Mouse (Mus musculus) midbrain, postnatal 0 days (tissue): ENCODE results near the gene Matk. TPM values are rescaled to one million over a fixed set of nuclear protein-coding genes. Genes with fewer than 3 reads are reported as not detected.
A peak's percentile ranks its signal among the peaks of the same experiment; 100 is the strongest.

ENCODE experiments used
- ATAC-seq: fragments of 200-750 bp; cut with Nextera tagmentation; 2 replicates; pipeline ENCODE4 v1.8.0; 2017; ENCODE audit warnings: moderate number of reproducible peaks, mild to moderate bottlenecking, moderate TSS enrichment, moderate library complexity; ENCODE audit not compliant: low FRiP score
- DNase-seq: peaks from one replicate; pipeline ENCODE4 v3.0.0-alpha.2; 2015; ENCODE audit warnings: low spot score
- H3K27ac ChIP-seq: fragments of 300-500 bp; sonication (generic); 2 replicates; pipeline ENCODE4 v1.5.1; 2014; ENCODE audit warnings: low read depth, mild to moderate bottlenecking, low read length, mixed read lengths
- H3K27me3 ChIP-seq: fragments of 300-500 bp; sonication (generic); 2 replicates; pipeline ENCODE4 v1.6.1; 2014; ENCODE audit warnings: low read length, control low read depth, mixed read lengths; ENCODE audit not compliant: insufficient read depth
- H3K36me3 ChIP-seq: fragments of 300-500 bp; sonication (generic); 2 replicates; pipeline ENCODE4 v1.6.1; 2014; ENCODE audit warnings: low read length, control low read depth, mixed read lengths; ENCODE audit not compliant: insufficient read depth
- H3K4me1 ChIP-seq: fragments of 300-500 bp; sonication (generic); 2 replicates; pipeline ENCODE4 v1.6.1; 2014; ENCODE audit warnings: mild to moderate bottlenecking, control low read depth, antibody characterized with exemption, low read length, mixed read lengths; ENCODE audit not compliant: insufficient read depth
- H3K4me2 ChIP-seq: fragments of 300-500 bp; sonication (generic); 2 replicates; pipeline ENCODE4 v1.6.1; 2014; ENCODE audit warnings: low read depth, mild to moderate bottlenecking, low read length, mixed read lengths; ENCODE audit not compliant: poor library complexity, severe bottlenecking
- H3K4me3 ChIP-seq: fragments of 300-500 bp; sonication (generic); 2 replicates; pipeline ENCODE4 v1.5.1; 2014; ENCODE audit warnings: low read depth, mild to moderate bottlenecking, low read length, moderate library complexity
- H3K9ac ChIP-seq: fragments of 300-500 bp; sonication (generic); replicated peaks from 2 replicates; pipeline ENCODE4 v1.6.1; 2014; ENCODE audit warnings: mild to moderate bottlenecking, low read length, moderate library complexity, mixed read lengths; ENCODE audit not compliant: poor library complexity, severe bottlenecking
- H3K9me3 ChIP-seq: fragments of 300-500 bp; sonication (generic); 2 replicates; pipeline ENCODE4 v1.6.1; 2016; ENCODE audit warnings: low read length, control low read depth
- CTCF ChIP-seq: IDR thresholded peaks from 2 replicates; pipeline ENCODE4 v1.5.1; 2016; ENCODE audit warnings: antibody characterized with exemption, mild to moderate bottlenecking
- WGBS: fragments of 180-500 bp; shearing (Covaris S2); extraction: QIAGEN DNeasy Blood & Tissue Kit; methylation state at CpG from one replicate; pipeline ENCODE4 v1.1.7; 2014; 5-methylcytosine and 5-hydroxymethylcytosine counted together
- polyA plus RNA-seq: library from polyadenylated mRNA; unstranded; fragments of >200 nt; fragmentation: Nextera tagmentation; extraction: Ambion mirVana; gene quantifications from 2 replicates; pipeline ENCODE4 v1.2.1, GENCODE M21; 2015
- total RNA-seq: library from RNA; depleted of rRNA; stranded (reverse); fragments of >200 nt; gene quantifications from 2 replicates; pipeline ENCODE4 v1.2.3, GENCODE M21; 2014

Matk gene
- total and polyA plus RNA-seq, 2 experiments from 2014 or later = 96.9 to 114 TPM

GRCm38 (mm10) chr10:81261025-81261424, 8.3 kb downstream of the Matk start:
- WGBS = 85% methylated on average over 4 of the region's 4 CpGs
- no peaks in the 10 kb centered on the region for H3K9me3 ChIP-seq
- H3K36me3 ChIP-seq = peaks cover 29% of the 10 kb centered on the region
- peaks cover 15% of the 10 kb centered on the region; the same call in 1 of the 2 replicates for H3K27me3 ChIP-seq
- no peak overlapping the region for H3K4me2 ChIP-seq
- DNase-seq (no peak), ATAC-seq (no peak)
- H3K27ac ChIP-seq = no peak overlapping the region
- peaks cover 20% of the 10 kb centered on the region for H3K4me1 ChIP-seq
- no peak overlapping the region for H3K4me3 ChIP-seq
- H3K9ac ChIP-seq = no peak overlapping the region
- no peak for TF ChIP-seq CTCF

- Histone ChIP-seq H3K4me2 (peak overlapping the region; percentile 53; the same call in 1 of the 2 replicates), H3K36me3 (peaks cover 26% of the 10 kb centered on the region), H3K27ac (no peak overlapping the region), H3K27me3 (no peaks in the 10 kb centered on the region), H3K9me3 (no peaks in the 10 kb centered on the region), H3K4me1 (peaks cover 13% of the 10 kb centered on the region), H3K9ac (no peak overlapping the region; the same call in 1 of the 2 replicates), H3K4me3 (no peak overlapping the region)
- no peak for TF ChIP-seq CTCF
- ATAC-seq (no peak), DNase-seq (no peak)
- 97% methylated on average over 8 of the region's 8 CpGs for WGBS
These were observed 12.8 kb downstream of the Matk start for GRCm38 (mm10) chr10:81265540-81265939.

- peak within 1 kb of the TSS; percentile 82 for H3K4me2 ChIP-seq
- H3K27me3 ChIP-seq = no peaks in the 10 kb centered on the region
- H3K9ac ChIP-seq = peak within 1 kb of the TSS; percentile 75
- H3K9me3 ChIP-seq = no peaks in the 10 kb centered on the region
- DNase-seq = peak; percentile 95
- peak; percentile 91 for ATAC-seq
- under 1% methylated on average over 48 of the region's 48 CpGs for WGBS
- peak within 1 kb of the TSS; percentile 61 for H3K4me3 ChIP-seq
- peak within 1 kb of the TSS; percentile 83 for H3K27ac ChIP-seq
- peaks cover 32% of the 10 kb centered on the region for H3K36me3 ChIP-seq
- H3K4me1 ChIP-seq = peaks cover 13% of the 10 kb centered on the region
- TF ChIP-seq CTCF = no peak
These were observed 13.7 kb downstream of the Matk start, which contains the start of the genes Mrpl54 and Apba3 for GRCm38 (mm10) chr10:81266211-81267105. Gene Mrpl54, minus strand, starts transcription at chr10:81266934. Gene Apba3, plus strand, starts transcription at chr10:81266960.

- Histone ChIP-seq H3K4me1 (peaks cover 13% of the 10 kb centered on the region), H3K27me3 (no peaks in the 10 kb centered on the region), H3K9me3 (no peaks in the 10 kb centered on the region), H3K4me3 (peak overlapping the region; percentile 61), H3K36me3 (peaks cover 35% of the 10 kb centered on the region), H3K4me2 (peak overlapping the region; percentile 82), H3K27ac (peak overlapping the region; percentile 39; the same call in 1 of the 2 replicates), H3K9ac (peak overlapping the region; percentile 70)
- no peak for TF ChIP-seq CTCF
- WGBS = 3% methylated on average over 23 of the region's 23 CpGs
- DNase-seq (peak; percentile 95), ATAC-seq (no peak)
These were observed 15.3 kb downstream of the Matk start for GRCm38 (mm10) chr10:81268056-81268455.

GRCm38 (mm10) chr10:81268643-81269412, 16.1 kb downstream of the Matk start:
- Histone ChIP-seq H3K9me3 (no peaks in the 10 kb centered on the region), H3K27me3 (no peaks in the 10 kb centered on the region), H3K4me1 (peaks cover 13% of the 10 kb centered on the region), H3K9ac (peak overlapping the region; percentile 70), H3K27ac (no peak overlapping the region), H3K4me3 (peak overlapping the region; percentile 61), H3K36me3 (peaks cover 38% of the 10 kb centered on the region), H3K4me2 (peak overlapping the region; percentile 82)
- no peak for TF ChIP-seq CTCF
- 74% methylated on average over 14 of the region's 16 CpGs for WGBS
- ATAC-seq (no peak), DNase-seq (no peak)
